Mouse (Mus musculus) olfactory bulb, adult 2 months (tissue): ENCODE measurements around the gene Pif1. TPM values are rescaled to one million over a fixed set of nuclear protein-coding genes. Genes with fewer than 3 reads are reported as not detected.

Source experiments
- H3K27ac ChIP-seq: fragments of 200-500 bp; 2 replicates; pipeline ENCODE4 v1.5.1; 2012; ENCODE audit warnings: low read depth, low read length; ENCODE audit not compliant: insufficient read depth
- H3K4me1 ChIP-seq: fragments of 200-500 bp; 2 replicates; pipeline ENCODE4 v1.6.1; 2012; ENCODE audit warnings: low read length; ENCODE audit not compliant: control insufficient read depth, insufficient read depth
- H3K4me3 ChIP-seq: fragments of 200-500 bp; 2 replicates; pipeline ENCODE4 v1.5.1; 2012; ENCODE audit warnings: mild to moderate bottlenecking, low read depth, low read length, moderate library complexity; ENCODE audit not compliant: insufficient read depth
- CTCF ChIP-seq: fragments of 200-500 bp; IDR thresholded peaks from 2 replicates; pipeline ENCODE4 v1.5.1; 2012; ENCODE audit warnings: low read depth, mild to moderate bottlenecking, low read length, moderate library complexity; ENCODE audit not compliant: insufficient read depth
- POLR2A ChIP-seq: fragments of 200-500 bp; IDR thresholded peaks from 2 replicates; pipeline ENCODE4 v1.6.1; 2012; ENCODE audit warnings: mild to moderate bottlenecking, low read depth, low read length, moderate library complexity; ENCODE audit not compliant: insufficient read depth
- WGBS: fragments of 180-500 bp; shearing (Covaris S2); methylation state at CpG from one replicate; pipeline ENCODE4 v1.1.7; 2018; 5-methylcytosine and 5-hydroxymethylcytosine counted together
- polyA plus RNA-seq: library from polyadenylated mRNA; stranded (reverse); fragments of >200 nt; gene quantifications from 2 replicates; pipeline ENCODE4 v1.2.4, GENCODE M21; 2012; ENCODE audit warnings: low replicate concordance; ENCODE audit not compliant: missing spikeins, insufficient read depth, insufficient read length

The Pif1 gene
- polyA plus RNA-seq, 1 experiment, result not detected

DNA sequence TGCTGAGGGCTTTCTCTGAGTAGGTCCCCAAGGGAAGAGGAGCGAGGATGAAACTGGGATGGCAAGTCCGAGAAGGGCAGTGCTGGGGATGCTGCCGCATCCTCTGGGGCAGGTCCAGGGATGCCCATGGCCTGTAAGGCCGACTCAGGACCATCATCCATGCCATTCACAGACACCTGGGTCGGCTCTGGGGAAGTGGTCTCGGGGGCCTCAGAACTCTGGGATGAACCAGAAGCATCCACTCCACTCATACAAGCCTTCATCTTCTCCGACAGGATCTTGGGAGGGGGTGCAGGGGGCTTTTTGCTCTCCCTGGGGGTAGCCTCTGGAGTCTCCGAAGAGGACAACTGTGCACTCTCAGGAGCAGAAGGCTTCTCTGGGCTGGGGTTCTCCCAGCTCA, 30.6 kb upstream of the Pif1 start:
- TF ChIP-seq CTCF (no peak), POLR2A (no peak)
- Histone ChIP-seq H3K4me3 (no peak overlapping the region), H3K4me1 (peaks cover 22% of the 10 kb centered on the region), H3K27ac (no peak overlapping the region)
- WGBS, result 93% methylated on average over 8 of the region's 8 CpGs

- TF ChIP-seq POLR2A, result no peak
- no peak for TF ChIP-seq CTCF
- WGBS, result 95% methylated on average over 5 of the region's 5 CpGs
- no peak overlapping the region for H3K4me3 ChIP-seq
- no peak overlapping the region for H3K27ac ChIP-seq
- H3K4me1 ChIP-seq, result peaks cover 28% of the 10 kb centered on the region
Measured at GRCm38 (mm10) chr9:65556979-65557378, 30.0 kb upstream of the Pif1 start.

- no peak overlapping the region for H3K27ac ChIP-seq
- TF ChIP-seq CTCF, result no peak
- no peak for TF ChIP-seq POLR2A
- H3K4me3 ChIP-seq, result no peak overlapping the region
- peaks cover 32% of the 10 kb centered on the region for H3K4me1 ChIP-seq
- WGBS, result 96% methylated on average over 6 of the region's 6 CpGs
Measured at GRCm38 (mm10) chr9:65558806-65559205, 28.2 kb upstream of the Pif1 start.

DNA sequence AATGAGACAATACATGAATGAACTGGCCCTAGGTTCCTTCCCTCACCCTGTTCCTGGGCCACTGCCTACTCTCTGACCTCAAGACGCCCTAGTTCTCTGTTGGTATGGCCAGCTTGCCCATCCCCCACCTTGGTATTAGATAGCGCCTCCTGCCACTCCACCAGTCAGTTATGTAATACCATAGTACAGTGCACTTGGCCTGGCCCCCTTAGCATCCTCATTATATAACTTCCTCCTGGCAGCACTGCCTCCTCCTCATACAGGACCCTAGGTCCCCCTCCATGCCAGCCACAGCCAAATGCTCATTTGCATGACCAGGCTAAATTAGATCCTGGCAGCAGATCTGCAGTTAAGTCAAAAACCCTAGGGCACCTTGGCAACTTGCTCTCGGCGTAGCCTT, 25.9 kb upstream of the Pif1 start:
- TF ChIP-seq POLR2A (no peak), CTCF (no peak)
- Histone ChIP-seq H3K4me1 (peaks cover 23% of the 10 kb centered on the region), H3K27ac (0 out of 2 replicates have a peak overlapping the region, but pooled peaks have one; percentile 46), H3K4me3 (no peak overlapping the region)
- WGBS, result 65% methylated on average over 4 of the region's 4 CpGs

DNA sequence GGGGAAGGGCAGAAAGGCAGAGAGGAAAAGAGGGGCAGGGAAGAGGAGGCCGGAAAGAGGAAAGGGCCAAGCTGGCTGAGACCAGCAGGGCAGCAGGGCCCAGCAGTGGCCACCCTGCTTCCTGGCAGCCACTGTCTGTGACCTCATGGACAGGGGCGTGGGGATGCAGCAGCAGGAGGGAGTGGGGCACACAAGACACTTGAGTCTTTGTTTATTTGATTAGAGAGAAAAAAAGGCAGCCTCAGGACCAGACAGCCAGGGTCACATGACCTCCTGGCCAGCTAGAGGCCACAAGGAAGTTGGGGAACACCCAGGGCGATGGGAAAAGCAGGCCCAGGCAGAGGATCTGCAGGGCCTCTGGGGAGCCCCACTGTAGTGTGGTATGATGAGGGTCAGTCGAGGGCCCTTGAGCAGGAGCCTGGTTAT, 24.9 kb upstream of the Pif1 start:
- WGBS, result 38% methylated on average over 4 of the region's 4 CpGs
- Histone ChIP-seq H3K27ac (no peak overlapping the region), H3K4me3 (no peak overlapping the region), H3K4me1 (peaks cover 14% of the 10 kb centered on the region)
- TF ChIP-seq POLR2A, result no peak
- TF ChIP-seq CTCF, result no peak

GRCm38 (mm10) chr9:65563073-65563472, 23.9 kb upstream of the Pif1 start:
- Histone ChIP-seq H3K4me1 (peaks cover 14% of the 10 kb centered on the region), H3K27ac (no peak overlapping the region), H3K4me3 (no peak overlapping the region)
- WGBS, result 95% methylated on average over 5 of the region's 5 CpGs
- TF ChIP-seq POLR2A (no peak), CTCF (no peak)

DNA sequence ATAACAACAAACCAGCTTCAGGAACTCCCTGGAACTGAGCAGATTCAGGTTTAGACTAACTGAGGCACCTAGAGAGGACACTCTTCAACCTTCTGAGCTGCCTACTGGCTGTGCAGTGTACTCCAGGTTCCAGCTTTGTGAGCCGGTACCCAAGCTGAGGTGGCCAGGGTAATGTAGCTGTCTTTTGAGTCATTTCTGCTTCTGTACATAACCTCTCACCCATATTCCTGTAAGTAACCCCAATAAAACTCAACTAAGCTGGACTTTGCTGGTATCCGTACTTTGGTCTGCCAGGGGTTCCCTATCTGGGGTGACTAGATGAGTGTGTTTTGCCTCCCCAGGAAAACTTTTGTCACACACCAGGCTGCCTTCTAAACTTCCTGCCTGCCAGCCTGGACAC, 22.3 kb upstream of the Pif1 start:
- 94% methylated on average over 2 of the region's 2 CpGs for WGBS
- H3K4me1 ChIP-seq, result peaks cover 19% of the 10 kb centered on the region
- TF ChIP-seq CTCF (no peak), POLR2A (no peak)
- no peak overlapping the region for H3K27ac ChIP-seq
- H3K4me3 ChIP-seq, result no peak overlapping the region

GRCm38 (mm10) chr9:65568787-65569186, 18.2 kb upstream of the Pif1 start:
- 87% methylated on average over 6 of the region's 6 CpGs for WGBS
- Histone ChIP-seq H3K27ac (0 out of 2 replicates have a peak overlapping the region, but pooled peaks have one; percentile 41), H3K4me3 (no peak overlapping the region), H3K4me1 (peaks cover 8% of the 10 kb centered on the region)
- TF ChIP-seq CTCF, result no peak
- TF ChIP-seq POLR2A, result no peak

DNA sequence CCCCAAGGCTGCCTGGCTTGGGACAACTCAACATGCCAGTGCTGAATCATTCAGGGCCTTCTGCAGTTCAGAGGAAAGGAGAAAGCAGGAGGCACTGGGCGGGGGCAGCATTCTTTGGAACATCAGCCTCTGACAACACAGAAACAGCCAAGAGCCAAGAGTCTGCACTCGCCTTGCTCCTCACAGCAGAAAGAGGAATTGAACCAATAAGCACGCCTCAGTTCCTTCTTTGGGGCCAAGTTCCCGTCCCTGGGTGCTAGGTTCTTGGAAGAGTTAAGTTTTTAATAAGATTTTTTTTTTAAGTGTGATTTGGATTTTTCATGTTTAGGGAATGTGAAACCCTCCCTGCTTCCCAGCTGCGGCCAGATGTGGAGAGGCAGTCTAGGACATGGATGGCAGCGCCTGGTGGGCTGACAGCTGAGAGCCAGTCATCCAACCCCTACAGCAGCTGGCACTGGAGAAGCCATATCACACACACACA, 17.4 kb upstream of the Pif1 start:
- peak overlapping the region; percentile 41 for H3K27ac ChIP-seq
- no peak overlapping the region for H3K4me3 ChIP-seq
- WGBS, result 52% methylated on average over 6 of the region's 6 CpGs
- peaks cover 9% of the 10 kb centered on the region for H3K4me1 ChIP-seq
- TF ChIP-seq CTCF, result no peak
- TF ChIP-seq POLR2A, result no peak

- no peak overlapping the region for H3K27ac ChIP-seq
- TF ChIP-seq POLR2A (no peak), CTCF (no peak)
- H3K4me1 ChIP-seq, result peaks cover 13% of the 10 kb centered on the region
- H3K4me3 ChIP-seq, result no peak overlapping the region
- 69% methylated on average over 6 of the region's 6 CpGs for WGBS
Measured at GRCm38 (mm10) chr9:65572837-65573236, 14.1 kb upstream of the Pif1 start.
